Mouse (Mus musculus) small intestine, adult 2 months (tissue): ENCODE results near the gene Col2a1.

Experiments
- CTCF ChIP-seq: fragments of 200-500 bp; IDR thresholded peaks from 2 replicates; pipeline ENCODE4 v1.5.1; 2012; ENCODE audit warnings: low read depth, mild to moderate bottlenecking, control low read depth, inconsistent platforms, low read length, moderate library complexity, mixed read lengths; ENCODE audit not compliant: insufficient replicate concordance, insufficient read length; ENCODE audit errors: extremely low read depth
- POLR2A ChIP-seq: fragments of 200-500 bp; IDR thresholded peaks from 2 replicates; pipeline ENCODE4 v1.6.1; 2012; ENCODE audit warnings: low read depth, mild to moderate bottlenecking, control low read depth, inconsistent platforms, low read length, moderate library complexity

GRCm38 (mm10) chr15:97963329-97963988 is 41.0 kb downstream of the Col2a1 start:
- TF ChIP-seq CTCF (no peak), POLR2A (no peak)
